Mouse (Mus musculus) heart, embryonic 13.5 days (tissue): ENCODE measurements at regions not wholly inside any gene's neighbourhood (a gene's known extent, or its start where the extent isn't known, plus 50 kb on each side); places are given as distances from the start of the nearest gene placed in this dataset.

ENCODE experiments used
- ATAC-seq: fragments of 200-750 bp; cut with Nextera tagmentation; 2 replicates; pipeline ENCODE4 v1.8.0; 2017; ENCODE audit warnings: moderate TSS enrichment; ENCODE audit not compliant: insufficient number of reproducible peaks, low FRiP score, low TSS enrichment; ENCODE audit errors: extremely low read depth
- H3K27ac ChIP-seq: fragments of 300-500 bp; sonication (generic); replicated peaks from 2 replicates; pipeline ENCODE4 v1.5.1; 2015; ENCODE audit warnings: moderate library complexity, mild to moderate bottlenecking, inconsistent platforms
- H3K27me3 ChIP-seq: fragments of 300-500 bp; sonication (generic); replicated peaks from 2 replicates; pipeline ENCODE4 v1.6.1; 2015; ENCODE audit warnings: mild to moderate bottlenecking, inconsistent platforms
- H3K36me3 ChIP-seq: fragments of 300-500 bp; sonication (generic); 2 replicates; pipeline ENCODE4 v1.6.1; 2015; ENCODE audit warnings: mild to moderate bottlenecking, inconsistent platforms
- H3K4me1 ChIP-seq: fragments of 300-500 bp; sonication (generic); 2 replicates; pipeline ENCODE4 v1.6.1; 2015; ENCODE audit warnings: inconsistent platforms
- H3K4me2 ChIP-seq: fragments of 300-500 bp; sonication (generic); 2 replicates; pipeline ENCODE4 v1.6.1; 2015; ENCODE audit warnings: inconsistent platforms, mild to moderate bottlenecking, moderate library complexity
- H3K4me3 ChIP-seq: fragments of 300-500 bp; sonication (generic); 2 replicates; pipeline ENCODE4 v1.5.1; 2015; ENCODE audit warnings: moderate library complexity, mild to moderate bottlenecking, inconsistent platforms
- H3K9ac ChIP-seq: fragments of 300-500 bp; sonication (generic); 2 replicates; pipeline ENCODE4 v1.6.1; 2015; ENCODE audit warnings: inconsistent platforms, mild to moderate bottlenecking, moderate library complexity
- H3K9me3 ChIP-seq: fragments of 300-500 bp; sonication (generic); 2 replicates; pipeline ENCODE4 v1.6.1; 2016; ENCODE audit warnings: inconsistent platforms
- WGBS: fragments of 180-500 bp; shearing (Covaris S2); methylation state at CpG from one replicate; pipeline ENCODE4 v1.1.7; 2015; ENCODE audit warnings: mixed read lengths; 5-methylcytosine and 5-hydroxymethylcytosine counted together

DNA sequence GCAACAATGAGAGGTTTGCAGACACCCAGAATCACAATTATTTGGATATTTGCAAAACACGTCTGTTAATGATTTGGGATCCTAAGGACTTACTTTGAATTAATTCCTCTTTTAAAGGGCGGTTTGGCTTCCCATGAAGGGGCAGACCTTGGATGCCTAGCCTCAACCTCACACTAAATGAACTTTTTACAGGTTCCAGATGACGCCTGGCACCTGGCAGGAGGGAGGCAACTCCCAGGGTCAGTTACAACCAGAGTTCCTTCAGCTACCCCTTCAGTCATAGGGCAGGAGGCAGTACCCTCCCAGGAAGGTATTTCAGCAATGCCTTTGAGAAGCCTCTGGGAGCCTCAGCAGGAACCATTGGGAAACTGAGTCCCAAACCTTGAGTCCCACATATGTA is 57.9 kb upstream of the Stx18 start:
- Histone ChIP-seq H3K27ac (no peak overlapping the region), H3K4me1 (0 out of 2 replicates have a peak, but pooled peaks cover 3% of the 10 kb centered on the region), H3K9me3 (no peaks in the 10 kb centered on the region), H3K4me2 (no peak overlapping the region), H3K36me3 (no peaks in the 10 kb centered on the region), H3K9ac (no peak overlapping the region), H3K4me3 (no peak overlapping the region), H3K27me3 (peaks cover 3% of the 10 kb centered on the region; the same call in 1 of the 2 replicates)
- 77% methylated on average over 3 of the region's 3 CpGs for WGBS
- ATAC-seq = no peak

DNA sequence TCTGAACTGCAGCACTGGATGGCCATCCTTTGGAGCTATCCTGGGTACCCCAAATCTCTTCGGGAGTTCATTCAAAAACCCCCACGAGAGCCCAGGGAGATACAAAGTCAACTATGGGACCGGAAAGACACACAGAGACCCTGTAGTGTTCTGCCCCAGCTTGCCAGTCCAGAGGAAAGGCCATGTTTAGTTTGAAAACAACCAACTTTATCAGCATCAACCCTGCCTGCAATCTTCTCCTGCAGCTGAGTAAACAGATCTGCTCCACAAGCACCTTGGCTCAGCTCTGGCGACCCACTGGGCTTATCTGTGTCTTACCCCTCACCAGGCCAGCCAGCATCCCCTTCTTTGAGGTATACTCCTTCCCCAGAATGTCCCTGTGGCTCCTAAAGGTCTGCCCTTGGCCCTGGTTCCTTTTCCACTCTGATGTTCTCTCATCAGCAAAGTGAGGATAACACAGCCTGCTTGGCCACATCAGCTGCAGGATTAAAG is 61.6 kb upstream of the Stx18 start:
- Histone ChIP-seq H3K4me3 (no peak overlapping the region), H3K36me3 (no peaks in the 10 kb centered on the region), H3K4me2 (no peak overlapping the region), H3K27me3 (peaks cover 4% of the 10 kb centered on the region; the same call in 1 of the 2 replicates), H3K9me3 (no peaks in the 10 kb centered on the region), H3K4me1 (peaks cover 5% of the 10 kb centered on the region; the same call in 1 of the 2 replicates), H3K27ac (peak overlapping the region; percentile 24; the same call in 1 of the 2 replicates), H3K9ac (no peak overlapping the region)
- 9% methylated on average over 4 of the region's 4 CpGs for WGBS
- ATAC-seq = no peak

DNA sequence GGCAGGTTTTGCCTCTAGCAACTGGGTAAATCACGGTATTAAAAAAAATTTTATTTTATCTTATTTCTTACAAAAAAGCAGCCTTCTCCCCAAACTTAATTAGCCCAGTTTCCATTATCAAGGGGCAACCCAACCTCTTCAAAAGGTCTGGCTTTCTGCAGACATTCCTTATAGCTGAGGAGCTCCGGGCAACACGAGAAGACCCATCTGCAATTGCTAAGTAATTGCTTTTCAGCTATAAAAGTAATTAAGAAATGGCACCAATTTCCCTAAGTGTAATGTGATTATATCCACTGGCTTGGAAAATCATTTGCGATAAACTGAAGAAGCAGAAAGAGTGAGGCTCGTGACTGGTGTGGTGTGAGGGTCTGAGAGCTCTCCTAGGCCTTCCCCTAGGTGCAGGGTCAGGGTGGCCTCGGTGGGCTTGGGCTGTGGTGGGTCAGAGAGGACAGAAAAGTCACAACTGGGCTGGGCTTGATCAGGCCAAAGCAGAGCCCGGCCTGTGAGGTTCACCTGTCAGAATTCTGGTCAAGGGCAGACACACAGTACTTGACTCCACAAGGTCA is 65.5 kb upstream of the Stx18 start:
- no peak for ATAC-seq
- Histone ChIP-seq H3K9ac (no peak overlapping the region), H3K4me3 (no peak overlapping the region), H3K27me3 (peaks cover 27% of the 10 kb centered on the region), H3K9me3 (no peaks in the 10 kb centered on the region), H3K4me1 (peaks cover 10% of the 10 kb centered on the region), H3K36me3 (no peaks in the 10 kb centered on the region), H3K4me2 (no peak overlapping the region), H3K27ac (no peak overlapping the region)
- 82% methylated on average over 7 of the region's 7 CpGs for WGBS

DNA sequence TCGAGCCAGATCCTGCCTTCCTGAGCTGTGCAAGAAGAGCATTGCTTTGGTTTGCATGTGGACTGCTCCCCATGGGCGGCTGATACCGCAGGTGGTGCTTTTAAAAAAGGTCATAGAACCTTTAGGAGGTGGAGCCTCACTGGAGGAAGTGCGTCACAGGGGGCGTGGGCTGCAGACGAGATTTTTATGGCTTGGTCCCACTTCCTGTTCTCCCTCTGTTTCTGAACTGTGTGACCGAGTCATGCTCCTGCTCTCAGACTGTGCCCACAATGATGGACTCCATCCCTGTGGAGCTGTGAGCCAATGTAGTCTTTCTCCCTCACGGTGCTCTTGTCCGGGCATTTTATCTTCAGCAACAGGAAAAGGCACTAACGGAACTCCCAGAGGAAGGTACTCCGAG is 66.8 kb upstream of the Stx18 start:
- peaks cover 15% of the 10 kb centered on the region for H3K4me1 ChIP-seq
- peak overlapping the region; percentile 11; the same call in 1 of the 2 replicates for H3K4me3 ChIP-seq
- H3K4me2 ChIP-seq = peak overlapping the region; percentile 43
- peak; percentile 25; the same call in 1 of the 2 replicates for ATAC-seq
- no peaks in the 10 kb centered on the region for H3K9me3 ChIP-seq
- H3K27ac ChIP-seq = no peak overlapping the region
- no peaks in the 10 kb centered on the region for H3K36me3 ChIP-seq
- no peak overlapping the region for H3K9ac ChIP-seq
- peaks cover 40% of the 10 kb centered on the region for H3K27me3 ChIP-seq
- WGBS = 50% methylated on average over 11 of the region's 11 CpGs

DNA sequence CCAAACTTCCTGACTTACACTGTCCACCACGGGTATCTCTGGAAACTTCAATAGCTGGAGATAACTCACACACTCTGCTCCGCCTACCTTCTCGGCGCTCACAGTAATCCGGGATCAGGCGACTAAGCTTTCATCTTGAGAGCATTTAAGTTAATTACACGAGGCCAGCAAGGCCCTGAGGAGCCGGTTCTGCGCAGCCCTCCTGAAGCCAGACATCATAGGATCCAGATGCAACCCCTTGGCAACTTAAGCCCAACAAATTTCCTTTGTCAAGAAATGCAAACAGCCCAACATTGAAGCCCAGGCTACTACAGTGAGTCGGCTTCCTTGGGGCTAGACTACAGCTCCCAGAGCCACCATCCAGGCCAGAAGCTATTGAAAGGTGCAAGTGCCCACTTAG is 69.9 kb upstream of the Stx18 start:
- H3K27ac ChIP-seq = no peak overlapping the region
- no peak overlapping the region for H3K9ac ChIP-seq
- no peak overlapping the region for H3K4me3 ChIP-seq
- H3K4me1 ChIP-seq = peaks cover 25% of the 10 kb centered on the region
- ATAC-seq = no peak
- H3K4me2 ChIP-seq = peak overlapping the region; percentile 62
- no peaks in the 10 kb centered on the region for H3K9me3 ChIP-seq
- 7% methylated on average over 10 of the region's 10 CpGs for WGBS
- H3K27me3 ChIP-seq = peaks cover 61% of the 10 kb centered on the region
- no peaks in the 10 kb centered on the region for H3K36me3 ChIP-seq

DNA sequence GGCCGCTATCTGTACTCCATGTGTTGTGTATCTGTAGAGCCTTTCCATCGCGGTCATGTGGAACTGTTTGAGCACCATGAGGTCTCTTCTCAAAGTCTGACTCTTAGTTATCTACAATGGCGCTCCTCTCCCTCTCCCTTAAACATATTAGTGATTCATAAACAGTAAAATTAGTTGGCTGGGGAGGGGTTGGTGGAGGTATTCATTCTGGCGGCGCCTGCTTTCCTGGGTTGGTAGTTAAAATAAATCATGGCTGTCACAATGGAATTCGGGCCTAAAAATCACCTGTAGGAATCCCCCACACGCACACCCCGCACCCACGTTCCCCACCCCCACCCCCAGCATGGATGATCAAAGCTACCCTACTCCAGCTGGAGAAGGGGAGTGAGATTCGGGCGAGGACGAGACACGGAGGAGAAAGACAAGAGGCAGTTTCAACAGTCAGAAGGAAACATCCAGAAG is 70.6 kb upstream of the Stx18 start:
- Histone ChIP-seq H3K27me3 (peaks cover 68% of the 10 kb centered on the region), H3K4me1 (peaks cover 26% of the 10 kb centered on the region), H3K9me3 (no peaks in the 10 kb centered on the region), H3K9ac (no peak overlapping the region), H3K36me3 (no peaks in the 10 kb centered on the region), H3K4me3 (peak overlapping the region; percentile 23), H3K4me2 (peak overlapping the region; percentile 62), H3K27ac (no peak overlapping the region)
- WGBS = 7% methylated on average over 14 of the region's 14 CpGs
- ATAC-seq = no peak

DNA sequence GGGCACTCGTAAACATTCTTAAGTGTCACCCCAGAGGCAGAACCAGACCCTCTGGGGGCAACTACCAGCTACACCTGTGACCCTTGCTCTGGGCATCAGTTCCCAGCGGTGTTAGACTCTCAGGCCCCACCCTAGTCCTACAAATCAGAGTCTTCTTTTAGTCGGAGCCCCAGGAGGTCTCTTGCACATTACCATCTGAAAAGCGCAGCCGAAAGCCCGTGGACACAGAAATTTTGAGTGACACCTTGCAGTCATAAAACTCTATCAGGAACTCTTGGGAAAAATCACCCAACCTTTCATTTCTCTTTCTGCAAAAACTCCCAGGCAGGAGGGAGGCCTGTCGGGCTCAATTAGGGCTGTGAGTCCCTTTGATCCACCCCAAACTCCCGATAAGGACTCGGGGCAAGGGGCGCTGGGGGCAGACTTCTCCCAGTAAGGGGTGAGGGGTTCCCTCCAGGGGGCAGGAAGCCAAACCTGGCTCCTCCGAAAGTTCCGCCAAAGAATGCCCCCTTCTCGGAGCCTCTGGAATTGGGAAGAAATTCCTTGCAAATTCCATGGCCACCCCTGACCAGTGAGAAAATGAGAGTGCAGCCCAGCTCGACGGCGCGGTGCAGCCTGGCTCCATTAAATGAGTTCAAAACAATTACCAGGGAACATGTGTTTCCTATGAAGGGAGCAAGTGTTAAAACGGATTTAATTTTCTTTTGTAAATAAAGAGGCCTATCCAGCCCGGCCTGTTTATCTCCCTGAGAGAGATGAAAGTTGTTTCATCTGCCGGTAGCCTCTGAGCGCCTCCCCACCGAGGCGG is 71.2 kb upstream of the Stx18 start:
- no peak for ATAC-seq
- Histone ChIP-seq H3K9me3 (no peaks in the 10 kb centered on the region), H3K4me3 (peak overlapping the region; percentile 23), H3K27ac (no peak overlapping the region), H3K9ac (no peak overlapping the region), H3K27me3 (peaks cover 73% of the 10 kb centered on the region), H3K4me1 (peaks cover 26% of the 10 kb centered on the region), H3K4me2 (peak overlapping the region; percentile 62), H3K36me3 (no peaks in the 10 kb centered on the region)
- WGBS = 12% methylated on average over 23 of the region's 23 CpGs

DNA sequence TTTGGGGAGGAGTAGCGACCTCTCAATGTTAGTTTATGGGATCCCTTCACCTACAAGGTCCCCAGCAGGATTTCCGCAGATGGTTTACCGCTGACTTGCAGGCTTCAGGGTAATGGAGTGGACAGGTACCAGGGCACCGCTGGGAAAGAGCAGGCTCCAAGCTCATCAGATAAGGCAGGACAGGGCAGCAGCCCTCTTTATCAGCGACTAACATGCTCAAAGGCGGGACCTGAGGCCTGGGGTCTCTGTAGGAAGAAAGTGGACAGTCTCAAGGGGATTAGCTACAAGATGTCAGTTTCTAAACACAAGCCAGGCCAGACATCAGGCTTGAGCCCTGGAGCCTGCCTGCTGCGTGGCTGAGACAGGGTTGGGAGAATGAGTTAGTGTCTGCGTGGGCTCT is 74.9 kb upstream of the Stx18 start:
- WGBS = 35% methylated on average over 8 of the region's 8 CpGs
- no peak overlapping the region for H3K9ac ChIP-seq
- H3K27ac ChIP-seq = no peak overlapping the region
- peaks cover 55% of the 10 kb centered on the region for H3K27me3 ChIP-seq
- H3K4me2 ChIP-seq = no peak overlapping the region
- H3K9me3 ChIP-seq = no peaks in the 10 kb centered on the region
- peaks cover 22% of the 10 kb centered on the region for H3K4me1 ChIP-seq
- no peak for ATAC-seq
- no peaks in the 10 kb centered on the region for H3K36me3 ChIP-seq
- no peak overlapping the region for H3K4me3 ChIP-seq

DNA sequence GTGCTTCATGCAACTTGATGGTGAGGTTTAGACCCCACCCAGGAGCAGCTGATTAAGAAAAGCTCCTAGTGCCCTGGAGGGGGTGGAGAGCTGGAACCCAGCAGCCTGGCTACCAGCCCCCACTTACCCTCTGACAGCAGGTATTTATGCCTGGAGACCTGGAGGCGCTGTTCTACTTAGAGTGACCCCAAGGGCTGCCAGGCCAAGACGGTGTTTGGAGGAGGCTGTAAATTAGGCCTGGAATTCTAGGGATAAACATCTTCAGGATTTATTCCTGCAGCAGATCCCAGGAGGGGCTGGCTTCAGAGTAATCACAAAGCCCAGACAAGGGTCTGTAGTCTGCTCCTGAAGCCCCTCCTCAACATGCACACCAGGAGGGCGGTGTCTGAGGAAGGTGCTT is 76.0 kb upstream of the Stx18 start:
- Histone ChIP-seq H3K36me3 (no peaks in the 10 kb centered on the region), H3K4me2 (no peak overlapping the region), H3K9me3 (no peaks in the 10 kb centered on the region), H3K27me3 (peaks cover 45% of the 10 kb centered on the region), H3K27ac (no peak overlapping the region), H3K9ac (no peak overlapping the region), H3K4me1 (peaks cover 11% of the 10 kb centered on the region), H3K4me3 (no peak overlapping the region)
- WGBS = 32% methylated on average over 3 of the region's 3 CpGs
- ATAC-seq = no peak

DNA sequence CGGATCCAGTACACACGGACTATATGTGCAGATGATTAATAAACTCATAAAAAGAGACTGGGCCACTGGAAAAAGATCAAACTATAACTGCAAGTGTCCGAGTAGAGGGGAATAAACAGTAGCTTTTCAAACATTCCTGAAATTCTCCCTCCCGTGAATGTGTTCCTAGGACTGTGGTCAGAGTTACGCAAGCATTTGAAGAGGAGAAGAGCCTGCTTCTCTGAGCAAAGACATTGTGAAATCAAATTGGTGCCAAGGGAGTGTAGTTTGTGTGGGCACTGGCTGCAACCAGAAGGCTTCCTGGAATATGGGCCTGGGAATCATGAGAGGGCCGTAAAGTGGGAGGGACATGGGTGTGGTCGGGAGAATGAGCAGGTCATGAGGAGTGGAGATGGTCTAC is 78.3 kb upstream of the Stx18 start:
- peaks cover 22% of the 10 kb centered on the region for H3K27me3 ChIP-seq
- H3K27ac ChIP-seq = no peak overlapping the region
- H3K4me1 ChIP-seq = peaks cover 11% of the 10 kb centered on the region
- no peak overlapping the region for H3K4me3 ChIP-seq
- no peaks in the 10 kb centered on the region for H3K36me3 ChIP-seq
- 71% methylated on average over 7 of the region's 7 CpGs for WGBS
- H3K9ac ChIP-seq = no peak overlapping the region
- H3K9me3 ChIP-seq = no peaks in the 10 kb centered on the region
- H3K4me2 ChIP-seq = no peak overlapping the region
- ATAC-seq = no peak

DNA sequence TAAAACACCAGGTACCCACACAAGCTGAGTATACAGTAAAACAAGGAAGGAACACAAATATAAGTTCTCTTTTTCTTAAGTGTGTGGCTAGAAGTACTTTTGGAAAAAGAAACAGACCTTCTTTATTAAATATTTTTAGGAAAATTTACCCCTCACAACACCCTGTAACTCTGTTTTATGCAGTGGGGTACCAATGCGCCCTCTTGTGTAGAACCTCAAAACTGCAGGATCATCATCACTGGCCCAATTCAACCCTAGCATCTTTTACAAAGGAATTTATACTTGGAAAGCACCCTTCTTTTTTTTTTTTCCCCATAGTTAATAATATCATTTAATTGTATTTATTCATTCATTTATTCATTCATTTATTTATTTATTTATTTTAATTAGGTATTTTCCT is 86.4 kb upstream of the Stx18 start:
- no peak overlapping the region for H3K4me3 ChIP-seq
- ATAC-seq = no peak
- H3K27me3 ChIP-seq = no peaks in the 10 kb centered on the region
- no peaks in the 10 kb centered on the region for H3K4me1 ChIP-seq
- 3% methylated on average over 1 of the region's 1 CpGs for WGBS
- H3K9ac ChIP-seq = no peak overlapping the region
- H3K27ac ChIP-seq = no peak overlapping the region
- no peak overlapping the region for H3K4me2 ChIP-seq
- H3K9me3 ChIP-seq = no peaks in the 10 kb centered on the region
- H3K36me3 ChIP-seq = no peaks in the 10 kb centered on the region

DNA sequence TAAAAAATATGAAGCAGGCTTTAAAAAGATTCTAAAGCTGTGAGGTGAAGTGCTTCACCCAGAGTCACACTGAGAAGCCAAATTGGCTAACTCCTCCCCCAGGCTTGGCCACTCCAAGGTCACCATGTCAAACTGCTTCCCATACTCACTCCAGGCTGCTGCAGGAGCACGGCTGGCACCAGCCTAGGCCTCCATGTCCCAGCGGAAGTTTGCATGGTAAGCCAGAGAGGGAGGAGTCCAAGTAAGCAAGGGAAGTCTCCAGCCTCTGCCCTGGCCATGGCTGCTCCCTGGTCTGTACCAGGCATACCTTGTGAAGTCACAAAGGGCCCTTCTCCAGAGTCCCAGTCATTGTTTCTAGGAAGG is 105.8 kb upstream of the Stx18 start:
- H3K27ac ChIP-seq = no peak overlapping the region
- no peak for ATAC-seq
- peaks cover 7% of the 10 kb centered on the region for H3K4me1 ChIP-seq
- 13% methylated on average over 2 of the region's 2 CpGs for WGBS
- no peaks in the 10 kb centered on the region for H3K36me3 ChIP-seq
- H3K27me3 ChIP-seq = no peaks in the 10 kb centered on the region
- H3K9me3 ChIP-seq = no peaks in the 10 kb centered on the region
- H3K4me3 ChIP-seq = no peak overlapping the region
- H3K4me2 ChIP-seq = no peak overlapping the region
- no peak overlapping the region for H3K9ac ChIP-seq
